Mouse (Mus musculus) cerebellum, adult 8-10 months (tissue): ENCODE results near the gene Awat1.
A peak's percentile ranks its signal among the peaks of the same experiment; 100 is the strongest.

Experiments used
- DNase-seq: peaks from one replicate; pipeline ENCODE4 v3.0.0; 2022

The Awat1 gene

DNA sequence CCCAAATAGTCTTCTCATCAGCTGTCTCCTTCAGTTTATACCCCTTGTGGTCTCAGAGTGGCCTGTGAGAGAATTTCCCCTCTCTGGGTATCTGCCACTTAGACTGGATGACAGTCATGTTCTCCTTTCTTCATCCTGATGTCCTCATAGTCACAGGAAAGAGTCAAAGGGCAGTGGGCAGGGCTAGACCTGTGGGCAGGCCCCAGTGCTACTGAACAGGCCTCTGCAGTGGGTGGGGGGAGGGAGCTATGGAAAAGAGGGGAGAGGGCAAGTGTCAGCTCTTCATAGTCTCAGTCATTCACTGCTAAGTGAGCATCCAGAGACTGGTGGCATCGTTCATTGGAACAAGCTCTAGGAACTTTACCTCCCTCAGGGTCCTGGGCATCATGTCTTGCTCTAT lies at the start of gene Awat1:
Awat1 (plus strand) TSS at position 301 of the 400 bp plus-strand sequence.
- no peak for DNase-seq

DNA sequence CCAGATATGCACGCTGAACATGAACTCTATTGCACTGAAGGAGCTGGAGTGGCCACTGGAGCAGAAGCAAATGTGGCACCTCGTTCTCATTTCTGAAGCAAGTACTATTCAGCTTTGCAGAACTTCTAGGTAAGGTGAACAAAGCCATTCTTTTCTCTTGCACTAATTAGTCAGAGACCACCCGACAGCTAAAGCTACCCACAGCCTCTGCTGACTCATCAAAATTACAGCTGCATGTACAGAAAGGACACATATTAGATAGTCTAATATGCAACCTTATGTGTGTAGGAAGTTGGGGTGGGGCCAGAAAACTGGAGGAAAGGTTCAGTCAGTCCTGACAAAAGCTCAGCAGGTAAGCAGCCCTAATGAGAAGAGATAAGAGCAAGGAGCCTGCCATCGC lies 47.6 kb upstream of the Awat1 start, which contains the start of gene Dgat2l6:
Dgat2l6 (plus strand) TSS at position 368 of the 400 bp plus-strand sequence.
- no peak for DNase-seq

DNA sequence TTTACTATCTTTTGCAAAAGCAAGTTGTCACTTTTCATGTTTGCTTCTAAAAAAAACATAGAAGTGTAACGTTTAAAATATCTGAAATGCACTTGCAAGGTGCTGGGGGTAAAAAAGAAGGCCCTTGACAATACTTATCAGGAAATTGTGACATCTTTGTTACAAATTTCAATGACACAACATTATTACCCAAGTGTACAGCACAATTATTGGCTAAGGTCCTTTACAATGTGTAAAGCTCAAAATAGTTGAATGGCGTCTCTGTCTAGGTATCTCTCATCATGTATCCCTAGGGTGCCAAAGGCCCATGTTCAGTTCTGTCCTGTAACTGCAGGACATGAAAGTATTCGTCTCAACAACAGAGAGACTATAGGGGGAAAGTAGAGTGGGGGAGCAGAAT lies 16.0 kb upstream of the Awat1 start:
- no peak for DNase-seq

DNA sequence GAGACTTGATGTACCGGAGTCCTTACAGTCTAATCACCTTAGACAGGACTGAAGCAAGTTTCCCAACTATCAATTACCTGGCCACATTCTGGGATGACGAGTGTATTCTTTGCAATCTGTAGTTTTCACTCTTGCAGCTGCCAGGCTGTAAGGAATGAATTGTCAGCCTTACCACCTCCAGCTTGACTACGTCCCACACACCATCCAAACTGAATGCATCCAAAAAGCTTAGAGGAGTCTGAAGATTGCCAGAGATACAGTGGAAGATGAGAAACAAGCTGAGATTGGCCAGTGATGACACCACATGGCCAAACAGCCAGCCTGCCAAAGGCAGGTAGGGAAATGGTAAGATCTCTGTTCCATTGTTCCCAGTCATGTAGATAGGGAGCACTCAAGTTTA lies 6.4 kb upstream of the Awat1 start:
- no peak for DNase-seq

DNA sequence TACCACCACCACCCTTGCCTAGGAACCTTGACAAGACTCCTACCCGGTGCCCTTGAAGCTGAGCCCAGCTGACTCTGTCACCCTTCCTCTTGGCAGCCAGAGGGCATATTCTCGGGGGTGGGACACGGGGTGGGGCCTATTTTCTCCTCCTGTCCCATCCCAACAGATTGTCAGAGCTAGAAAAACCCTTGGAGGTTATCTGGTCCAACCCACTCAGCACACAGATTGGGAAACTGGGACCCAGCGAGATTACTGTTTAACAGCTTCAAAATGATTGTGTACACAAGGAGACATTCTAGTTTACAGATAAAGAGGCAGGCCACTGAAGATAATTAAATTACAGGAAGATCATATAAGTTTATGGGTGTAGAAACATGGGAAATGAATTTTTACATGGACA lies 22.7 kb downstream of the Awat1 start, which contains the start of gene P2ry4:
P2ry4 (minus strand) TSS at position 79 of the 400 bp plus-strand sequence.
- DNase-seq, result no peak

DNA sequence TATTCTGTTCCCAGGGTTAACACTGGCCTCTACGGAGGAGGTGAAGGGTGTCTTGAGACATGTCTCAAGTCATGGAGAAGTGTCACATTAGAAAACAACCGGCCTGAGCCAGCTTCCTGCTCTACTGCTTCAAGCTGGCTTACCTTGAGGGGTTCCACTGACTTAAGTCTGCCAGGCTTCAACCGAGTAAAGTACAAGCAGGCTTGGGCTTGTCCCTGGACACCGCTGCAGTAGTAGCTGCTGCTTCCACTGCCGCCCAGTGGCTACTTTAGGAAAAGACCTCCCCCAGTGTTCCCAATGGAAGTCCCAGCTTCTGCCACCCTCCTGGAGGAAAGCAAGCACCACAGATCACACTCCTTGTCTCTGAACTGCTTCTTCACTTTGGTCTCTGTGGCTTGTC lies 25.4 kb downstream of the Awat1 start:
- DNase-seq, result no peak

DNA sequence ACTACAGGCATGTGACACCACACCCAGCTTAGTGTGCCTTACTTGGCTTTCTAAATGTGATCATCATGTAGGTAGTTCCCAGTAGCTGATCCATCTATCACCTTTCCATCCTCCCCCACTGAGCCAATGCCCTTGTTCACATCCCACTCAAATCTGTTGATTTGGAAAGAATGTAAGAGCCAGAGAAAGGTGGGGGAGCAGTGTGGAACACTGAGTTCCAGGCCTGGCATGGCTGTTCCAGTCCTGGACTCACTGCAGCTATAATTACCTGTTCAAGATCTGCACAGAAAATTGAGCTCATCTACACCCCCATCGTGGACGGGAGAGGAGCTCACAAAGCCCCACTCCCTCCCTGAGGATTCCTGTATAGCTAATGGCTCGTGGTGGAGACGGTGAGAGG lies 27.7 kb downstream of the Awat1 start:
- DNase-seq, result no peak

DNA sequence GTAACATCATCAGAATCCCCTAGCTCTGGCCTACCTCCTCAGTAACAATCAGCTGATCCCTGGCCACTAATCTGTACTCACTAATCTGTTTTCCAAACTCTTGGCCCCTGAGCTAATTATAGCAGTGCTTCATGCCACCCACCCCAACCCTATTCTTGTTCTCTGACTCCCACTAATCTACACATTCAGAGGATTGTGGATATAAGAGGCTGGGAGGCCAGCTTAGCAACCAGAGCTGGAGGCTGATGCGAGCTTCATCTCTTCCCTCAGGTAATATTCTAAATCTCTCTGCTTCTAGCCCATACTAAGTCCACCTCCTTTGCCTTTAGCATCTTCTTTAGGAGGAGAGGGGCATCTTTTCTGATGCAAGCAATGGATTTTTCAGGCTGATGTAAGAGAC lies 33.3 kb downstream of the Awat1 start, which contains the start of gene Arr3:
Arr3 (plus strand) TSS at position 184 of the 400 bp plus-strand sequence.
- no peak for DNase-seq

DNA sequence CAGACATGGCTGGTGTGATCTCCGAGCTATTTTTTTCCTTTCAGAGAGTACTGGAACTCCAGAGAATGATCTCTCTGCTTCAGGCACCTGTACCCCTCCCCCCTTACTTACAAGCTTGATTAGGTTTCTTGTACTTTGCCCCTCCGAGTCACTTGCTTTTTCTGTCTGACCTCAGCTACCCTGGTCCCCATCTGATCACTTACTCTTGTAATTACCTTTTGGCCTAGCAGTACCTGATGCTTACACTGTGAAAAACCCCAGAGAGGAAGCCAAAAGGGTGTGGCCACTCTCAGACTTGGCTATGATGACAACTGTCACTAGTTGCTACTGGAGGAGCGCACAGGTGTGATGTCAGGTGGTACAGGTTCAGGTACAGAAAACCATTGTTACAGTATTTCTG lies 46.4 kb downstream of the Awat1 start:
- DNase-seq, result no peak

DNA sequence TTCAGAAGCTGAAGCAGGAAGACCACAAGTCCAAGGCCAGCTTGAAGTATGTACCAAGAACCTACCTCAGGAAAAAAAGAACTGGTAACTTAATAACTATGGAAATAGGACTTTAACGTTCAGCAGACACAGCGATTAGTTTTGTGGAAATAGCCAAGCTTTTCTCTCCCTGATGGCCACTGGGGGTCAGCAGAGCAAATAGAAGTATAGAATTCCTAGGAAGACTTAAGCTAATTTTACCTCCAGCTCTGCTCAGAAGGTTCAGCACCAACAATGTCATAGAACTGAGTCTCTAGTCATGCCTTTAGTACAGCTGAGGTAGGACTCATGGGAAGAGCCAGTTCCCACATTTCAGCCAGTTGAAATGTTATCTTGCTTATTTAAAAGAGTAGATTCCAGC lies 49.3 kb downstream of the Awat1 start:
- DNase-seq, result no peak

DNA sequence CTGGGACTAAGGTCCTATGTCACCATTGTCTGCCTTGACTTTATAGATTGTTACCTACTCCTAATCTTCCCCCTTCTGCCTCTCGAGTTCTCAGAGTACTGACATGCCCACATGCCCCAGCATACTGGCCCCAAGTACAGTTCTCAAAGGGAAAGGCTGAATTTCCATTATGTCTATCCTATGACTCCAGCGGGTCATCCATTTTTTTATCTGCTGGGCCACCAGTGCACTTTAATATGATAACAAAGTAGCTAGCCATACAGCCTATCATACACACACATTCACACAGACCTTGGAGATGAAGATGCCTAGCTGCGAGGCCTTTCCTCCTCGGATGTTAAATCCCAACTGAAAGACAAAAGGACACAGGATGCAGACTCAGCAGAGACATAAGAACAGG lies 52.2 kb downstream of the Awat1 start:
- DNase-seq, result no peak

DNA sequence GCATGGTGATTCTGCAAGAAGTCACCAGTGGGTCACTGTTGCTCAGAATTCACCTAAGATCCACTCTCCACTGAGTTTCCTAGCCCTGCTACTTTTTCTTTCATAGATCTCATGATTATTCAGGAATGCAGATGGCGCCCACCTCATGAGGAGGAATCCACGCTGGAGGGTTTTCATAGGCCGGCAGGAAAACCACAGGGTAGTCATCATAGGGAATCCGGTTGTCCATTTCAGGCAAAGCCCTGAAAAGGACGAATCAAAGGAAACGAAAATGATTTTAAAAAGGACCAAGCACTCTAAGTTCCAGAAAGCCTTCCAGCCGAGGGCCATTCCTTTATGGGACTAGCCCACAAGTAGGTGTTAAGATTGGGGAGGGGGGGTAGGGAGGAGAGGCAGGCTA lies 53.1 kb downstream of the Awat1 start:
- DNase-seq, result no peak

DNA sequence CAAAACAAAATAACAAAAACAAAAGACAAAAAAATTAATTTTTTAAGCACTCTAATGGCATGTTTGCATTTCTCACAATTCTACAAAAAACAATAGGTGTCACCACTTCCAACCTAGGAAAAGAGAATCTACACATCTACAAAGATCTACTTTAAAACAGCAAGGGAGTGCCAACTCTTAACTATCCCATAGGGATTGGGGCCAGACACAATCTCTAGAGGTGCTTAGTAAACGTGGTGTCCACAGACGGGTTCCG lies 53.4 kb downstream of the Awat1 start, which contains the start of gene Kif4:
Kif4 (plus strand) TSS at position 192 of the 256 bp plus-strand sequence.
- DNase-seq, result no peak

DNA sequence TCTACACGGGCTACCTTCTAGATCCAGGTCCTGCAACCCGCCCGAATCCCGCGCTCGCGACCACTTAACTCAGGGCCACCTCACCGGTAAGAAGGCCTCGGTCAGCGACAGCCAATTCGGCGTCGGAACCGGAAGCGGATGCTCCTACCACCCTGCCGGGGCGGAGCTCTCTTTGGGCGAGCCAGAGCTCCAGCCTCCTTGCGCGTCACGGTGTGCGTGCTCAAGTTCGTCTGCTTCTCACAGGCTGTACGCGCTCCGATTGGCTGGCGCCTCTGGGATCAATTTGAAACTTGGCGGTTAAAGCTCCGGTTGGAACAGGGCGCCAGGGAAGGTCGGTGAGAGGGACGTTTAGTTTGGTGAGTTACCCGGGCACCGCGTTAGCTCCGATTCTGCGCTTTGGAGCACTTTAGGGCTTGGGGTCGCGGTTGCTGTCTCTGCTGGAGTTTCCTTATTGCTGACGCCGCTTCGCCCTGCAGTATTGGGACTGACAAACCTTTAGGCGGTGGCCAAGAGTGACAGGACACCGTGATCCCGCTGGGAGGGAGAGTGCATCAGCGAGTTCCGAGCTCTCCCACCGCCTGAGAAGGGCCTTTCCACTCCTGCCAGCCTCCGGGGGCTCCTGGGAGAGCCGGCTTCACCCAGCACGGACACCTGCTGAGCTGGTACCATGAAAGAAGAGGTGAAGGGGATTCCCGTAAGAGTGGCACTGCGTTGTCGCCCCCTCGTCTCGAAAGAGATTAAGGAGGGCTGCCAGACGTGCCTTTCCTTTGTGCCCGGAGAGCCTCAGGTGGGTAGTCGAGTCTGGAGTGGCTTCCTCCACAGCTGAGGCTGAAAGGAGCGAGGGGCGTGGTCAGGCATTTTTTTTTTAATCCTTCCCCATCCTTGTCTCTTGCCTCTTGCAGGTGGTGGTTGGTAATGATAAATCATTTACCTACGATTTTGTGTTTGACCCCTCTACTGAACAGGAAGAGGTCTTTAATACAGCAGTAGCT lies 54.0 kb downstream of the Awat1 start, which contains the start of gene Pdzd11:
Pdzd11 (minus strand) TSS at position 767 of the 992 bp plus-strand sequence.
- peak; percentile 76 for DNase-seq
